Mouse (Mus musculus): Measurements from ENCODE around the gene Rfx4.

DNA sequence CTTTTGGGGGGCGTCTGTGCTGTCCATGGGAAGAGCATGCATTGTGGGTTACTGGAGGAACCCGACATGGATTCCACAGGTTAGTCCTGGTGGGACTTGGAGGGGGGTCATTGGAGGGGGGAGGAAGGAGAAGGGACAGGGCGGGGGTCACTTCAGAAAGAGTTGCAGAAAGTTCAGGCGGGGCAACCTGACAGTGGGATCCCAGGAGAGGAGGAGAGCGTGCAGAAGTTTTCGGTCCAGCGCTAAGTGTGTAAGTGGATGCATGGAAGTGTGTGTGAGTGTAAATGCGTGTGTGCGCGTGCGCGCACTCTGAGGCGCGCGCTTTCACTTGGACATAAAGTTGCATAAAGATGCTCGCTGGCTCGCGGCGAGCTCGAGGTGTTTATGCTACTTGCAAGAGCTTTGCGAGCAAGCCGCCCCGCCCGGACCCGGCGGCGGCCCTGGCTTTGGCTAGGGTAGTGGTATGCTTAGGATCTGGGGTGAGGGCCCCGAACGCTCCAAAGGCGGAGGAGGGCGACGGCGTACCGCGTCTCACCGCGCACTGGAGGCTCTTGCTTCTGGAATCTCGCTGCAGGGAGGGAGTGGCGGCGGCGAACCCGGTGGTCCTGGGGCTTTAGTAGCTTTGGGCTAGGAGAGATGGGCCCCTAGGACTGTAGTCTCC is 703 bp downstream of the Rfx4 start:
- TF ChIP-seq POLR2A (IDR thresholded peaks at IDR 0.05; ENCODE audit: insufficient read depth, low read depth, low read length) (no peak), CTCF (IDR thresholded peaks at IDR 0.05) (no peak), EP300 (IDR thresholded peaks at IDR 0.05; ENCODE audit: insufficient read depth, low read depth, low read length) (no peak)

Data from heart, adult 2 months (tissue).